Mouse (Mus musculus) heart, embryonic 13.5 days (tissue): ENCODE measurements around the gene Kat5. TPM values are rescaled to one million over a fixed set of nuclear protein-coding genes. Genes with fewer than 3 reads are reported as not detected.

Experiments
- ATAC-seq: fragments of 200-750 bp; cut with Nextera tagmentation; 2 replicates; pipeline ENCODE4 v1.8.0; 2017; ENCODE audit warnings: moderate TSS enrichment; ENCODE audit not compliant: insufficient number of reproducible peaks, low FRiP score, low TSS enrichment; ENCODE audit errors: extremely low read depth
- H3K27ac ChIP-seq: fragments of 300-500 bp; sonication (generic); replicated peaks from 2 replicates; pipeline ENCODE4 v1.5.1; 2015; ENCODE audit warnings: moderate library complexity, mild to moderate bottlenecking, inconsistent platforms
- H3K27me3 ChIP-seq: fragments of 300-500 bp; sonication (generic); replicated peaks from 2 replicates; pipeline ENCODE4 v1.6.1; 2015; ENCODE audit warnings: mild to moderate bottlenecking, inconsistent platforms
- H3K36me3 ChIP-seq: fragments of 300-500 bp; sonication (generic); 2 replicates; pipeline ENCODE4 v1.6.1; 2015; ENCODE audit warnings: mild to moderate bottlenecking, inconsistent platforms
- H3K4me1 ChIP-seq: fragments of 300-500 bp; sonication (generic); 2 replicates; pipeline ENCODE4 v1.6.1; 2015; ENCODE audit warnings: inconsistent platforms
- H3K4me2 ChIP-seq: fragments of 300-500 bp; sonication (generic); 2 replicates; pipeline ENCODE4 v1.6.1; 2015; ENCODE audit warnings: inconsistent platforms, mild to moderate bottlenecking, moderate library complexity
- H3K4me3 ChIP-seq: fragments of 300-500 bp; sonication (generic); 2 replicates; pipeline ENCODE4 v1.5.1; 2015; ENCODE audit warnings: moderate library complexity, mild to moderate bottlenecking, inconsistent platforms
- H3K9ac ChIP-seq: fragments of 300-500 bp; sonication (generic); 2 replicates; pipeline ENCODE4 v1.6.1; 2015; ENCODE audit warnings: inconsistent platforms, mild to moderate bottlenecking, moderate library complexity
- H3K9me3 ChIP-seq: fragments of 300-500 bp; sonication (generic); 2 replicates; pipeline ENCODE4 v1.6.1; 2016; ENCODE audit warnings: inconsistent platforms
- WGBS: fragments of 180-500 bp; shearing (Covaris S2); methylation state at CpG from one replicate; pipeline ENCODE4 v1.1.7; 2015; ENCODE audit warnings: mixed read lengths; 5-methylcytosine and 5-hydroxymethylcytosine counted together
- polyA plus RNA-seq: library from polyadenylated mRNA; unstranded; fragments of >200 nt; fragmentation: Nextera tagmentation; extraction: Ambion mirVana; gene quantifications from 2 replicates; pipeline ENCODE4 v1.2.1, GENCODE M21; 2015

Gene Kat5
- polyA plus RNA-seq, 1 experiment from 2014 or later, result 31.0 TPM

DNA sequence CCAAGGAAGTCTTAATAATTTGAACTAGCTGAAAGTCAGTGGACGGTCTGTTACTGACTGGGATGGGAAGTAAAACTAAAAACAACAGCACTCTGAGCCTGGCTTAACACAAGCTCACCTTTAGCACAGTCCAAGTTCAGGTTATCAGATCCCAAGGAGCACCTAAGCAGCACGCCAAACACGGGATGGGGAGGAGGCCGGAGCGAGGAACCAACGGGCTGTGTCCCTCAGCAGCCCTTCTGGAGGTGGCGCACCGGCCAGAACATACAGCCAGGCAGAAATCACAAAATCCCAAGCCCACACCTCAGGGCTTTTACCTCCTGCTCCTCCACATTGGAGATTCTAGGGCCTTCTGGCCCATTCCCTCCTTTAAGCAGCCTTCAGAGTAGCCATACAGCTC lies 51.3 kb downstream of the Kat5 start:
- Histone ChIP-seq H3K4me3 (0 out of 2 replicates have a peak overlapping the region, but pooled peaks have one; percentile 53), H3K9ac (no peak overlapping the region), H3K36me3 (no peaks in the 10 kb centered on the region), H3K27ac (no peak overlapping the region), H3K4me1 (peaks cover 20% of the 10 kb centered on the region), H3K4me2 (no peak overlapping the region), H3K9me3 (no peaks in the 10 kb centered on the region), H3K27me3 (peaks cover 100% of the 10 kb centered on the region)
- 57% methylated on average over 8 of the region's 8 CpGs for WGBS
- no peak for ATAC-seq

DNA sequence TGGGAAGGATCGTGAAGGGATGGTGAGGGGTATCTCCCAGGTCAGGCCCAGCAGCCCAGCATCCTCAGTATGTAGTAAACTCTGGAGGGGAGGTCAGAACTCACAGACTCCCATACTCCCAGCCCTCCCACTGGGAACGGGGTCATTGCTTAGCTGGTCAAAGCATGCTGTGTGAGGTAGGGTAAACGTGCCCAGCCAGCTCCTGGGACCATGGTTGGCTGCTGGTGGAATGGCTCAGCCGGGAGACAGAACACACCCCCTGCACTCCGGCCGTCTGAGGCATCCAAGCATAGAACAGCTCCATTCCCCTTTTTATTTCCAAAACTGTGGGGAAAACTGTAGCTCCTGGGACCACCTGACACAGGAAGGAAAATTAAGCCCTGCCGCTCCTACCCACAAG lies 51.9 kb downstream of the Kat5 start:
- Histone ChIP-seq H3K4me3 (no peak overlapping the region), H3K9ac (no peak overlapping the region), H3K36me3 (no peaks in the 10 kb centered on the region), H3K27ac (no peak overlapping the region), H3K4me2 (no peak overlapping the region), H3K27me3 (peaks cover 100% of the 10 kb centered on the region), H3K4me1 (peaks cover 20% of the 10 kb centered on the region), H3K9me3 (no peaks in the 10 kb centered on the region)
- WGBS, result 49% methylated on average over 7 of the region's 7 CpGs
- ATAC-seq, result no peak

DNA sequence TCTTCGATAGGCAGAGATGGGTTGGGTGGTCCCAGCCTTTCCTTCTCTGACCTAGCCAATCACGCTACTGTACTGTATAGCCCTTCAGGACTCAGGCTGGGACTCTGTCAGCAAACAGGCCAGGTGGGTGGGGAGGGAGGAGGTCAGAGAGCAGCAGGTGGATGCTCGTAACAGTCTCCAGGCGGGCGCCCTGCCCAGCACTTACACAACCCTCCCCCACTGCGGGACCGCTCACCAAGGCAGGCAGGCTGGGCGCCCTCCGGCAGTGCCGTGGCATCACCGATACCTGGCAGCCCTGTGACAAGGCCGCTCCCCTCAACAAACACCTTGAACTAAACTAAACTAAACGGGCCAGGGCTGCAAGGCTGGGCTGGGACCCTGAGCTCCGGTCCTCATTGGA lies 55.8 kb downstream of the Kat5 start:
- Histone ChIP-seq H3K4me2 (no peak overlapping the region), H3K27me3 (peaks cover 89% of the 10 kb centered on the region), H3K9me3 (no peaks in the 10 kb centered on the region), H3K36me3 (no peaks in the 10 kb centered on the region), H3K9ac (no peak overlapping the region), H3K4me3 (no peak overlapping the region), H3K4me1 (no peaks in the 10 kb centered on the region), H3K27ac (no peak overlapping the region)
- no peak for ATAC-seq
- 78% methylated on average over 14 of the region's 14 CpGs for WGBS

DNA sequence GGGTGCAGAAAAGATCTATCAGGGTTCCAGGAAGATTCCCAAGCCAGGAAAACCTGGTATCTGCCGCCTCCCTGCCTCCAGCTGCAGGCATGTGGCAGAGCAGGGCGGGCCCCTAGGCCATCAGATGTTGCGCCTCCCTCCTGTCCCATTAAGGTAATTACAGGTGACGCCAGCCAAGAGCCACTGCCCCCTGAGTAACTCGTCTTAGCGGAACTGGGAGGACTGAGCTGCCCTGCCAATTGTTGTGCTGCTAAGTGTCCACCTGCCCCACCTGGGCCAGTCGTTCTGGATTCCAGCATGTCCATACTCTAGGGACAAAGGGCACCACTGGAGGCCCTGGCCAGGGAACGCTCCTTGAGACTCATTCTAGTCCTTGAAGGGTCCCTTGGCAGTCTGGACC lies 56.2 kb downstream of the Kat5 start:
- H3K36me3 ChIP-seq, result no peaks in the 10 kb centered on the region
- no peaks in the 10 kb centered on the region for H3K9me3 ChIP-seq
- no peaks in the 10 kb centered on the region for H3K4me1 ChIP-seq
- H3K4me2 ChIP-seq, result no peak overlapping the region
- H3K27me3 ChIP-seq, result peaks cover 87% of the 10 kb centered on the region
- no peak overlapping the region for H3K4me3 ChIP-seq
- no peak for ATAC-seq
- WGBS, result 54% methylated on average over 8 of the region's 8 CpGs
- no peak overlapping the region for H3K9ac ChIP-seq
- H3K27ac ChIP-seq, result no peak overlapping the region

Other genes with a start within 250 kb of the Kat5 start
- 40.5 and 43.7 TPM in 2 replicates for gene Eif1ad, start 243.5 kb downstream of the Kat5 start, polyA plus RNA-seq
- 399 and 477 TPM in 2 replicates for gene Banf1, start 243.1 kb downstream of the Kat5 start, polyA plus RNA-seq
- gene Sart1, start 221.5 kb downstream of the Kat5 start, polyA plus RNA-seq, result 40.7 and 41.9 TPM in 2 replicates
- 1.6 and 2.2 TPM in 2 replicates for gene Tsga10ip, start 207.7 kb downstream of the Kat5 start, polyA plus RNA-seq
- gene Drap1, start 185.3 kb downstream of the Kat5 start, polyA plus RNA-seq, result 190 and 213 TPM in 2 replicates
- gene AI837181, start 185.1 kb downstream of the Kat5 start, polyA plus RNA-seq, result 38.3 and 40.9 TPM in 2 replicates
- not detected in 2 replicates for gene Fosl1, start 162.7 kb downstream of the Kat5 start, polyA plus RNA-seq
- 7.6 and 8.1 TPM in 2 replicates for gene Ccdc85b, start 152.3 kb downstream of the Kat5 start, polyA plus RNA-seq
- 87.4 and 93.1 TPM in 2 replicates for gene Fibp, start 149.6 kb downstream of the Kat5 start, polyA plus RNA-seq
- 0.56 and 1.7 TPM in 2 replicates for gene Ctsw, start 141.7 kb downstream of the Kat5 start, polyA plus RNA-seq
- gene Efemp2, start 136.3 kb downstream of the Kat5 start, polyA plus RNA-seq, result 74.0 and 80.7 TPM in 2 replicates
- gene Mus81, start 121.8 kb downstream of the Kat5 start, polyA plus RNA-seq, result 36.8 and 38.9 TPM in 2 replicates
- 1,825 and 1,925 TPM in 2 replicates for gene Cfl1, start 119.8 kb downstream of the Kat5 start, polyA plus RNA-seq
- gene 1700020D05Rik, start 106.5 kb downstream of the Kat5 start, polyA plus RNA-seq, result not detected in 2 replicates
- 13.5 and 14.8 TPM in 2 replicates for gene Snx32, start 99.7 kb downstream of the Kat5 start, polyA plus RNA-seq
- 0.07 and 0.13 TPM in 2 replicates for gene Ovol1, start 49.6 kb downstream of the Kat5 start, polyA plus RNA-seq
- 2.2 and 2.7 TPM in 2 replicates for gene Ap5b1, start 42.2 kb downstream of the Kat5 start, polyA plus RNA-seq
- gene Rnaseh2c, start 8.4 kb downstream of the Kat5 start, polyA plus RNA-seq, result 109 and 113 TPM in 2 replicates
- 35.9 and 37.4 TPM in 2 replicates for gene Rela, start 27.2 kb upstream of the Kat5 start, polyA plus RNA-seq
- gene Sipa1, start 53.5 kb upstream of the Kat5 start, polyA plus RNA-seq, result 21.9 and 23.2 TPM in 2 replicates
- gene Map3k11, start 78.5 kb upstream of the Kat5 start, polyA plus RNA-seq, result 23.2 and 24.0 TPM in 2 replicates
- 13.6 and 14.9 TPM in 2 replicates for gene Pcnx3, start 78.7 kb upstream of the Kat5 start, polyA plus RNA-seq
- gene Kcnk7, start 94.1 kb upstream of the Kat5 start, polyA plus RNA-seq, result 0.29 TPM in 1 of 2 replicates, not detected in the other
- 85.9 and 96.8 TPM in 2 replicates for gene Ehbp1l1, start 116.1 kb upstream of the Kat5 start, polyA plus RNA-seq
- gene Fam89b, start 119.4 kb upstream of the Kat5 start, polyA plus RNA-seq, result 79.7 and 82.6 TPM in 2 replicates
- gene Ltbp3, start 130.7 kb upstream of the Kat5 start, polyA plus RNA-seq, result 22.5 and 24.7 TPM in 2 replicates
- 55.8 and 59.6 TPM in 2 replicates for gene Scyl1, start 161.2 kb upstream of the Kat5 start, polyA plus RNA-seq